Mouse (Mus musculus) neural tube, embryonic 15.5 days (tissue): Measurements from ENCODE around the gene Apbb2. TPM values are rescaled to one million over a fixed set of nuclear protein-coding genes. Genes with fewer than 3 reads are reported as not detected.

Experiments
- ATAC-seq: fragments of 200-750 bp; cut with Nextera tagmentation; 2 replicates; pipeline ENCODE4 v1.8.0; 2017; ENCODE audit warnings: mild to moderate bottlenecking, moderate TSS enrichment, moderate library complexity; ENCODE audit not compliant: low FRiP score
- H3K27ac ChIP-seq: fragments of 300-500 bp; sonication (generic); replicated peaks from 2 replicates; pipeline ENCODE4 v1.5.1; 2015; ENCODE audit warnings: mild to moderate bottlenecking, inconsistent platforms
- H3K27me3 ChIP-seq: fragments of 300-500 bp; sonication (generic); replicated peaks from 2 replicates; pipeline ENCODE4 v1.6.1; 2015; ENCODE audit warnings: inconsistent platforms
- H3K36me3 ChIP-seq: fragments of 300-500 bp; sonication (generic); 2 replicates; pipeline ENCODE4 v1.6.1; 2015; ENCODE audit warnings: inconsistent platforms
- H3K4me1 ChIP-seq: fragments of 300-500 bp; sonication (generic); 2 replicates; pipeline ENCODE4 v1.6.1; 2015; ENCODE audit warnings: inconsistent platforms
- H3K4me2 ChIP-seq: fragments of 300-500 bp; sonication (generic); 2 replicates; pipeline ENCODE4 v1.6.1; 2015; ENCODE audit warnings: inconsistent platforms, mild to moderate bottlenecking, moderate library complexity
- H3K4me3 ChIP-seq: fragments of 300-500 bp; sonication (generic); replicated peaks from 2 replicates; pipeline ENCODE4 v1.5.1; 2015; ENCODE audit warnings: mild to moderate bottlenecking, inconsistent platforms
- H3K9ac ChIP-seq: fragments of 300-500 bp; sonication (generic); replicated peaks from 2 replicates; pipeline ENCODE4 v1.6.1; 2015; ENCODE audit warnings: mild to moderate bottlenecking, inconsistent platforms
- H3K9me3 ChIP-seq: fragments of 300-500 bp; sonication (generic); replicated peaks from 2 replicates; pipeline ENCODE4 v1.6.1; 2016; ENCODE audit warnings: inconsistent platforms
- WGBS: fragments of 180-500 bp; shearing (Covaris S2); methylation state at CpG from one replicate; pipeline ENCODE4 v1.1.7; 2015; ENCODE audit warnings: mixed read lengths; 5-methylcytosine and 5-hydroxymethylcytosine counted together
- polyA plus RNA-seq: library from polyadenylated mRNA; unstranded; fragments of >200 nt; fragmentation: Nextera tagmentation; extraction: Ambion mirVana; gene quantifications from 2 replicates; pipeline ENCODE4 v1.2.1, GENCODE M21; 2015

The Apbb2 gene
- polyA plus RNA-seq, 1 experiment from 2014 or later: 118 TPM

GRCm38 (mm10) chr5:66391299-66391698 is 227.3 kb downstream of the Apbb2 start:
- H3K4me1 ChIP-seq: peaks cover 42% of the 10 kb centered on the region
- H3K4me2 ChIP-seq: no peak overlapping the region
- H3K9ac ChIP-seq: no peak overlapping the region
- no peaks in the 10 kb centered on the region for H3K9me3 ChIP-seq
- WGBS: 50% methylated on average over 5 of the region's 5 CpGs
- ATAC-seq: no peak
- no peak overlapping the region for H3K4me3 ChIP-seq
- H3K36me3 ChIP-seq: no peaks in the 10 kb centered on the region
- H3K27me3 ChIP-seq: no peaks in the 10 kb centered on the region
- H3K27ac ChIP-seq: peak overlapping the region; percentile 51; the same call in 1 of the 2 replicates

- Histone ChIP-seq H3K9ac (no peak overlapping the region), H3K4me1 (peaks cover 47% of the 10 kb centered on the region), H3K27ac (no peak overlapping the region), H3K36me3 (no peaks in the 10 kb centered on the region), H3K4me2 (no peak overlapping the region), H3K9me3 (no peaks in the 10 kb centered on the region), H3K4me3 (no peak overlapping the region), H3K27me3 (no peaks in the 10 kb centered on the region)
- no peak for ATAC-seq
- WGBS: 76% methylated on average over 6 of the region's 6 CpGs
Observed at GRCm38 (mm10) chr5:66390567-66390966, 228.0 kb downstream of the Apbb2 start.

DNA sequence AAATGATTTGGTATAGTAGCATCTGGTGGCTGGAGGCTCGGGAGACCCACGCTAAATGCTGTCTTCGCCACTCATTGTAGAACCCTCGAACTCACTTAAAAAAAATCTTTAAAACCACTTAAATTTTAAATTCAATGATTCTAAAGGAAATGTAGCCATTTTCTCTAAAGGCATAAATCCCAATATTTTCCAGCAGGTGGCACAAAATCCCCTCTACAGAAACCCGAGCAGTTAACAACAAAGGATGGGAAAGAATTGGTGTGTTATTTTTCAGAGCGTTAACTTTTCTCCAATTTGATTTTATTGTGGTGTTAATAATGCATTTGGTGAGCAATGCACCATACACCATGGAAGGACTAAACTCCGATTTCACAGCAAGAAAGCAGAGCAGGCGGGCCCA is 231.1 kb downstream of the Apbb2 start:
- Histone ChIP-seq H3K27ac (peak overlapping the region; percentile 56), H3K4me2 (no peak overlapping the region)
- WGBS: 53% methylated on average over 8 of the region's 8 CpGs

GRCm38 (mm10) chr5:66385636-66386035 is 232.9 kb downstream of the Apbb2 start:
- no peak overlapping the region for H3K4me2 ChIP-seq
- no peaks in the 10 kb centered on the region for H3K27me3 ChIP-seq
- H3K9me3 ChIP-seq: no peaks in the 10 kb centered on the region
- peaks cover 48% of the 10 kb centered on the region for H3K4me1 ChIP-seq
- no peak overlapping the region for H3K9ac ChIP-seq
- no peak overlapping the region for H3K4me3 ChIP-seq
- no peaks in the 10 kb centered on the region for H3K36me3 ChIP-seq
- H3K27ac ChIP-seq: peak overlapping the region; percentile 60
- 0 out of 2 replicates have a peak, but pooled peaks have one; percentile 27 for ATAC-seq
- WGBS: 42% methylated on average over 3 of the region's 3 CpGs

More for the DNA sequence above, 231.1 kb downstream of the Apbb2 start:
- Histone ChIP-seq H3K27me3 (no peaks in the 10 kb centered on the region), H3K36me3 (no peaks in the 10 kb centered on the region), H3K4me3 (no peak overlapping the region), H3K9me3 (no peaks in the 10 kb centered on the region), H3K9ac (no peak overlapping the region), H3K4me1 (peaks cover 59% of the 10 kb centered on the region)
- no peak for ATAC-seq

DNA sequence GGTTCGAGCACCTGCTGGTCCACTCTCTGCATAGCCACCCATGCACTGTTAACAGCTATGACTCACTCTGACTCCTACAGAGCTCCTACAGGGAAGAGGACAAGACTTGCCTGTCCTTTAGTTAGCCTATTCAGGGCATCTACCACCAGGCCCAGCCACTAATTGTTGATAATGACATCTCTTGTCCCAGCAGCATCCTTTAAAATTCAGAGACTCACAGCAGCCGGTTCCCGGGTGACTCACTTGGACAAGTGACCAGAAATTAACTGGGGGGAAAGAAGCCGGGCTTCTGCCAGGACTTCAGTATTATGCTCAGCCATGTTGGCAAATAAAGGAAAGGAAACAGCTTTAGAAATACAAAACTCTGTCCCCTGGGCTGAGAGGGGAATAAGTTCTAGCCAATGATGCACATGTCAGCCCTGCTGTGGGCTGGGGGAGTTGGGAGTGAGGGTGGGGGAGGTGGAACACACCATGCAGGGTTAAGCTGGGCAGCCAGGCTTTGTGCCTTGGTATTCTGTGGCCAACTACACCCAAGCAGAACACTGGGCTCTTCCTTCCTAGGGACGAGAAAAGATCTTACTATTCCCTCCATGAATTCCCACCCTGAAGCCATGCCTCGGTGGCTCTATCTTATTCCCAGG is 233.7 kb downstream of the Apbb2 start:
- H3K36me3 ChIP-seq: no peaks in the 10 kb centered on the region
- peaks cover 48% of the 10 kb centered on the region for H3K4me1 ChIP-seq
- peak; percentile 40 for ATAC-seq
- H3K27ac ChIP-seq: peak overlapping the region; percentile 66
- H3K27me3 ChIP-seq: no peaks in the 10 kb centered on the region
- no peak overlapping the region for H3K4me3 ChIP-seq
- no peaks in the 10 kb centered on the region for H3K9me3 ChIP-seq
- H3K9ac ChIP-seq: no peak overlapping the region
- whole genome bisulfite sequencing: 57% methylated on average over 6 of the region's 6 CpGs
- no peak overlapping the region for H3K4me2 ChIP-seq

DNA sequence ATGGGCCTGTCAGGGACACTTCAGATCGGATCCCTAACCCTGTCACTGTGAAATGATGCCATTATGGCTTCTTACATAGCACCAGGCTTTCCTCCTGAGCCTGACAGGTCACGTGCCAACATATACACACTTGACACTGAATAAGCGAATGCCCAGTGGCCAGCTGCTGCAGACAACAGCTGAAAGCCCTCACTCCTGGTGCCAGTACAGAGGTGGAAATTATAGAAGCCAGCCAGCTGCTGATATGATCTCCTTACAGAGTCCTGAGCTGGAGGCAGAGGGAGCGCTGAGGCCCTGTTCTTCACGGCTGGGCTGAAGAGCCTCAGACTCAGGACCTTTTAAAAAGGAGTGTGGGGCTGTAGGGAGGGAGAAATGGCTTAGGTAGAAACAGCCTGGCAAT is 234.5 kb downstream of the Apbb2 start:
- H3K4me1 ChIP-seq: peaks cover 54% of the 10 kb centered on the region
- H3K4me2 ChIP-seq: no peak overlapping the region
- H3K4me3 ChIP-seq: no peak overlapping the region
- H3K36me3 ChIP-seq: no peaks in the 10 kb centered on the region
- no peaks in the 10 kb centered on the region for H3K27me3 ChIP-seq
- 75% methylated on average over 5 of the region's 5 CpGs for WGBS
- no peak overlapping the region for H3K9ac ChIP-seq
- H3K9me3 ChIP-seq: no peaks in the 10 kb centered on the region
- no peak for ATAC-seq
- H3K27ac ChIP-seq: peak overlapping the region; percentile 66

DNA sequence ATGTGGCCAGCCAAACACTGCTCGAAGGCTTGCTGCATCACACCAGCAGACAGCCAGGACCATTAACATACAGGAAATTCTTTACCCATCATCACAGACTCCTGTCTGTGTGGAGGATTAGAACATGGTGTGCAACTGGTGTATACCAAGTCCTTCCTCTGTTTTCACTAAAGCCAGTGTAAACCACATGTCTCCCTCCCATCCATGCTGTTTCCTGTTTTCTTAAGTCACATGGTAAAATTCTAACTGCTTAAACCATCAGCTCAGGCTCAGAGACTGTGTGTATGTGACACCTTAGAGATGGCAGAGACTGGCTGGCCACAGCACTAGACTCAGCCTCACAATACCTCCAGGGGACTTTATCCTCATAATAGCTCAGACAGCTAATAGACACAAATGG is 236.5 kb downstream of the Apbb2 start:
- Histone ChIP-seq H3K4me2 (no peak overlapping the region), H3K27me3 (no peaks in the 10 kb centered on the region), H3K27ac (no peak overlapping the region), H3K9me3 (no peaks in the 10 kb centered on the region), H3K4me1 (peaks cover 39% of the 10 kb centered on the region), H3K9ac (no peak overlapping the region), H3K36me3 (no peaks in the 10 kb centered on the region), H3K4me3 (no peak overlapping the region)
- WGBS: 63% methylated on average over 1 of the region's 1 CpGs
- ATAC-seq: no peak

DNA sequence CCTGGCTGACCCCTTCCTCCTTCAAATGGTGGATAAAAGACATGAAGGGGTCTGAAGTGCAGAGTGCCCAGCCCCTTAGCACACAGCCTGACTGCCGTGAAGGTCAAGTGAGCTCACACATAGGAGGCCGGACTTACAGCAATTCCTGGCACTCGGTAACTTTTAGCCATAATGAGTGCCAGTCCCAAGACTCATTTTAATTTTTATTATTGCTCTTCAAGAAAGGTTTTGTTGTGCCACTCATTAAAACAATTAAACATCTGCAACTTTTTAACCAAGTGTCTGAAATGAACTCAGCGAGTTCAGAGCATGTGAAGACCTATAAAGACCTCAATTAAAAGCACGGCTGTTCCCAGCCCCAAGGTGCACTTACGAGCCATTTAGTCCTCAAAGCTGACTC is 239.6 kb downstream of the Apbb2 start:
- ATAC-seq: no peak
- H3K9ac ChIP-seq: no peak overlapping the region
- no peak overlapping the region for H3K4me2 ChIP-seq
- H3K4me1 ChIP-seq: peaks cover 10% of the 10 kb centered on the region
- no peak overlapping the region for H3K4me3 ChIP-seq
- no peaks in the 10 kb centered on the region for H3K9me3 ChIP-seq
- H3K27me3 ChIP-seq: no peaks in the 10 kb centered on the region
- no peak overlapping the region for H3K27ac ChIP-seq
- 51% methylated on average over 6 of the region's 6 CpGs for WGBS
- no peaks in the 10 kb centered on the region for H3K36me3 ChIP-seq

- Histone ChIP-seq H3K4me1 (peaks cover 9% of the 10 kb centered on the region), H3K36me3 (no peaks in the 10 kb centered on the region), H3K9ac (no peak overlapping the region), H3K27me3 (no peaks in the 10 kb centered on the region), H3K4me3 (no peak overlapping the region), H3K27ac (no peak overlapping the region), H3K4me2 (no peak overlapping the region), H3K9me3 (no peaks in the 10 kb centered on the region)
- ATAC-seq: no peak
- WGBS: 66% methylated on average over 14 of the region's 14 CpGs
Observed at GRCm38 (mm10) chr5:66376589-66377270, 241.9 kb downstream of the Apbb2 start.

GRCm38 (mm10) chr5:66374413-66374812 is 244.2 kb downstream of the Apbb2 start:
- no peak overlapping the region for H3K27ac ChIP-seq
- no peak overlapping the region for H3K9ac ChIP-seq
- H3K4me3 ChIP-seq: no peak overlapping the region
- WGBS: 83% methylated on average over 4 of the region's 4 CpGs
- H3K27me3 ChIP-seq: no peaks in the 10 kb centered on the region
- peaks cover 6% of the 10 kb centered on the region for H3K4me1 ChIP-seq
- H3K9me3 ChIP-seq: no peaks in the 10 kb centered on the region
- no peak for ATAC-seq
- no peaks in the 10 kb centered on the region for H3K36me3 ChIP-seq
- H3K4me2 ChIP-seq: no peak overlapping the region

DNA sequence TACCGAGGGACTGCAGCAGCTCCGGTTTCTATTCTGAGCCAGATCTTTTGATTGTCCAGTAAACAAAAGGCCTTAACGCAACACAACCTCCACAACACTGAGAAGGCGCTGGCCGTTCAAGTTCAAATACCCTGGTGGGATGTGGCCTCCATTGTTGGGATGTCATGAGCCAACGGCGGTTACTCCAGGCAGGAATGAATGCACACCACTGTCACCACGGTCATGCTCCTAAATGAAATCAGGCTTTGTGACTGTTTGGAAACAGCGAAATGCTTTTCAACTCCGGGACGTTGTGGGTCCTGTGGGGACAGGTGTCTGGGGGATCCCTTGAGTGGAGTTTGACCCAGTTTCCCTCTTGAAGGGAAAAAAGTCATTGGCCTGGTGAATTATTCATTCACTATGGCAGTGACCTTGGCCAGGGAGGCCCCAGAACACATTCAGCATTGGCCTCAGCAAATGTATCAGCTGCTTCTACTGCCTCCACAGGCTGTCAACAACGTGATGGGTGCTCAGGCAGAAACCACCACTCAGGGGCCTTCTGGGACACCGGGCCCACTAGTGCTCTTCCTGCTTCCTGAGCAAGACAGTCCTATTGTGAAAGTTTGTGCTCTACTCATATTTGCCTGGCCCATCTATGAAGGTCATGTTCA is 244.9 kb downstream of the Apbb2 start:
- no peaks in the 10 kb centered on the region for H3K36me3 ChIP-seq
- no peak overlapping the region for H3K4me3 ChIP-seq
- H3K27me3 ChIP-seq: no peaks in the 10 kb centered on the region
- H3K27ac ChIP-seq: no peak overlapping the region
- H3K9ac ChIP-seq: no peak overlapping the region
- H3K4me1 ChIP-seq: peaks cover 3% of the 10 kb centered on the region; the same call in 1 of the 2 replicates
- H3K9me3 ChIP-seq: no peaks in the 10 kb centered on the region
- ATAC-seq: no peak
- 30% methylated on average over 13 of the region's 13 CpGs for WGBS
- no peak overlapping the region for H3K4me2 ChIP-seq

DNA sequence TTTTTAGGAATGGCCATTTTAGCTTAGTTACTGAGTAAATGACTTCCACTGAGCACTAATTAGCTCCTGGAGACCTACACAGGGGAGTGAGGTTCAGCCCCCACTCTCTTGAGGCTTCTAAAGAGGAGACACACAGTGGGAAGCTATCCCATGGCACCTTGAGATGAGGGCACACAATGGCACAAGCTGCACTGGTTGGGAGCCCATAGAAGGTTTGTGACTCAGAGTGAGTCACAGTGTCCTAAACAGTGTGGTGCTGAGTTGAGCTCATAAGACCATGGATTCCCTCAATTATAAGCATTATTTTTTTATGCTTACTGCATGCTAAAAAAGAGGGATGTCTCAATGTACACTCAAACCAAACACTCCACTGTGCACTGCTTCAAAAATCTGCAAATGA is 247.5 kb downstream of the Apbb2 start:
- H3K9ac ChIP-seq: no peak overlapping the region
- H3K4me1 ChIP-seq: peaks cover 14% of the 10 kb centered on the region
- no peak for ATAC-seq
- no peak overlapping the region for H3K27ac ChIP-seq
- H3K27me3 ChIP-seq: no peaks in the 10 kb centered on the region
- no peak overlapping the region for H3K4me2 ChIP-seq
- no peak overlapping the region for H3K4me3 ChIP-seq
- H3K9me3 ChIP-seq: no peaks in the 10 kb centered on the region
- H3K36me3 ChIP-seq: no peaks in the 10 kb centered on the region
